In genomic region chr8:72469243-72469642, GRCm38 (mm10) we compare ENCODE assay signal across 18 mouse cellular contexts. TPM values are rescaled to one million over a fixed set of nuclear protein-coding genes. Genes with fewer than 3 reads are reported as not detected.
A peak's percentile ranks its signal among the peaks of the same experiment; 100 is the strongest.
DNase-seq lines count a peak whose midpoint lies in the region; TF ChIP-seq lines count a peak whose summit lies in the region.
"Had no signal": no experiment of that assay in that cellular context is flagged by ENCODE, and none has a peak within 500 bp of the region (broad histone marks: within the 10 kb centered on the region; RNA-seq: fewer than 3 reads in every experiment).

No protein-coding gene starts in this region.

- peak overlapping the region; percentile 37 for H3K27ac ChIP-seq in liver, adult 2 months (replicated peaks; ENCODE audit: insufficient read depth, low read depth, low read length)
- H3K27ac ChIP-seq: forebrain, embryonic 13.5 days; heart, adult 2 months; heart, embryonic 15.5 days; hindbrain, embryonic 13.5 days had no signal

- H3K79me2 ChIP-seq in liver, adult 2 months (ENCODE audit: control insufficient read depth, insufficient read depth, low read length): no peaks in the 10 kb centered on the region

- peaks cover 15% of the 10 kb centered on the region for H3K4me1 ChIP-seq in liver, adult 2 months (ENCODE audit: control insufficient read depth, insufficient read depth, low read length)

- WGBS in liver, adult 2 months: 46% methylated on average over 2 of the region's 2 CpGs

- H3K27me3 ChIP-seq in liver, adult 2 months (ENCODE audit: control insufficient read depth, insufficient read depth, low read length): no peaks in the 10 kb centered on the region
- H3K27me3 ChIP-seq: forebrain, embryonic 13.5 days; heart, embryonic 15.5 days; hindbrain, embryonic 13.5 days had no signal

- H3K4me3 ChIP-seq in liver, adult 2 months (ENCODE audit: insufficient read depth, low read depth, low read length): no peak overlapping the region
- H3K4me3 ChIP-seq: forebrain, embryonic 13.5 days; heart, adult 2 months; heart, embryonic 15.5 days; hindbrain, embryonic 13.5 days had no signal

- no peak overlapping the region for H3K9ac ChIP-seq in liver, adult 2 months (ENCODE audit: low read depth, low read length)
- H3K9ac ChIP-seq: forebrain, embryonic 13.5 days; forebrain, postnatal 0 days; heart, embryonic 15.5 days had no signal

- TF ChIP-seq CTCF in liver, adult 2 months (IDR thresholded peaks at IDR 0.05; ENCODE audit: low read depth, low read length): no peak

- TF ChIP-seq POLR2A in liver, adult 2 months (IDR thresholded peaks at IDR 0.05; ENCODE audit: extremely low read depth, insufficient read depth, low read length): no peak

- H3K36me3 ChIP-seq in liver, adult 2 months (ENCODE audit: control insufficient read depth, insufficient read depth, low read length): peaks cover 28% of the 10 kb centered on the region

- DNase-seq in gastrocnemius, adult 18-20 months (ENCODE audit: low spot score): peak; percentile 43
- DNase-seq in gastrocnemius, postnatal 10 days: no peak
- peak; percentile 46 for DNase-seq in kidney, adult 18-20 months
- DNase-seq in kidney, postnatal 10 days: no peak
- DNase-seq in liver, adult 2 months (ENCODE audit: extremely low read depth, low read depth, low spot score): peak; percentile 92
- DNase-seq in liver: no peak
- DNase-seq in kidney, postnatal 36 days: peak; percentile 48 to 66
- DNase-seq in cerebellum, adult 11 months: no peak
- DNase-seq: adrenal gland, postnatal 10 days; B cell, adult 2 months; cerebellum, adult 9-10 months; cerebellum, postnatal 36 days; forebrain, postnatal 0 days; heart, adult 2 months; heart, postnatal 14 days had no signal

RNA-seq across cellular contexts. Expression of gene Cherp, which starts 5.8 kb away (rescaled TPM):
- total RNA-seq in gastrocnemius, adult 18-20 months (2021): 10 to 100 TPM; 21.2 to 22.6 TPM
- total RNA-seq in gastrocnemius, postnatal 10 days (2021): 10 to 100 TPM; 27.5 to 38.9 TPM
- total RNA-seq in liver, adult 2 months (2014; rRNA removed): 5.3 and 6.7 TPM in 2 replicates
- polyA plus RNA-seq in liver, adult 2 months (2012; rRNA removed): 16.2 and 22.7 TPM in 2 replicates

RNA-seq across cellular contexts. Expression of gene Slc35e1, which starts 23.2 kb away (rescaled TPM):
- total RNA-seq in gastrocnemius, adult 18-20 months (2021): 10 to 100 TPM; 48.0 to 51.1 TPM
- total RNA-seq in gastrocnemius, postnatal 10 days (2021): 10 to 100 TPM; 23.3 to 25.3 TPM
- 20.0 and 26.5 TPM in 2 replicates for total RNA-seq in liver, adult 2 months (2014; rRNA removed)
- polyA plus RNA-seq in liver, adult 2 months (2012; rRNA removed): 55.6 and 59.8 TPM in 2 replicates

RNA-seq across cellular contexts. Expression of gene 1700030K09Rik, which starts 25.6 kb away (rescaled TPM):
- 1 to 10 TPM; 3.5 to 4.2 TPM for total RNA-seq in gastrocnemius, adult 18-20 months (2021)
- total RNA-seq in gastrocnemius, postnatal 10 days (2021): 1 to 10 TPM; 3.6 to 5.6 TPM
- 1.8 and 2.1 TPM in 2 replicates for total RNA-seq in liver, adult 2 months (2014; rRNA removed)
- 2.5 and 3.6 TPM in 2 replicates for polyA plus RNA-seq in liver, adult 2 months (2012; rRNA removed)

RNA-seq across cellular contexts. Expression of gene Calr3, which starts 25.6 kb away (rescaled TPM):
- total RNA-seq in gastrocnemius, adult 18-20 months (2021): 1 to 10 TPM; 3.5 to 4.7 TPM
- 1 to 10 TPM; 1.7 to 1.8 TPM for total RNA-seq in gastrocnemius, postnatal 10 days (2021)
- 2.2 and 3.1 TPM in 2 replicates for total RNA-seq in liver, adult 2 months (2014; rRNA removed)
- 0.54 TPM in 2 replicates for polyA plus RNA-seq in liver, adult 2 months (2012; rRNA removed)

RNA-seq across cellular contexts. Expression of gene Eps15l1, which starts 48.0 kb away (rescaled TPM):
- 10 to 100 TPM; 21.9 to 22.5 TPM for total RNA-seq in gastrocnemius, adult 18-20 months (2021)
- 10 to 100 TPM; 27.4 to 38.7 TPM for total RNA-seq in gastrocnemius, postnatal 10 days (2021)
- total RNA-seq in liver, adult 2 months (2014; rRNA removed): 9.0 and 9.5 TPM in 2 replicates
- 8.7 and 13.0 TPM in 2 replicates for polyA plus RNA-seq in liver, adult 2 months (2012; rRNA removed)

Comparison
In these comparisons a context has a peak if more than half of its experiments do, and no peak if none do; other contexts are left out.
1. DNase-seq: peak in gastrocnemius, adult 18-20 months (single experiment), kidney, adult 18-20 months (single experiment), liver, adult 2 months (single experiment) and kidney, postnatal 36 days (2 of 2); none in gastrocnemius, postnatal 10 days (single experiment), kidney, postnatal 10 days (single experiment), liver (single experiment) and cerebellum, adult 11 months (single experiment).